Comparison of ENCODE assay signal across 9 mouse cellular contexts in genomic region chr17:10309135-10309623, GRCm38 (mm10). TPM values are rescaled to one million over a fixed set of nuclear protein-coding genes. Genes with fewer than 3 reads are reported as not detected.
DNase-seq lines count a peak whose midpoint lies in the region; ATAC-seq and TF ChIP-seq lines count a peak whose summit lies in the region.
"Had no signal": no experiment of that assay in that cellular context is flagged by ENCODE, and none has a peak within 500 bp of the region (broad histone marks: within the 10 kb centered on the region; RNA-seq: fewer than 3 reads in every experiment).

No protein-coding gene starts in this region.

- WGBS in kidney, adult 2 months: 25% methylated on average over 4 of the region's 4 CpGs
- WGBS in heart, embryonic 16.5 days: 17% methylated on average over 4 of the region's 4 CpGs
- WGBS in midbrain, embryonic 15.5 days: 25% methylated on average over 4 of the region's 4 CpGs

- no peaks in the 10 kb centered on the region for H3K36me3 ChIP-seq in kidney, adult 2 months (ENCODE audit: control insufficient read depth, insufficient read depth, low read length)
- no peaks in the 10 kb centered on the region for H3K36me3 ChIP-seq in heart, embryonic 16.5 days (ENCODE audit: control insufficient read depth, insufficient read depth)
- H3K36me3 ChIP-seq in midbrain, embryonic 15.5 days (replicated peaks): no peaks in the 10 kb centered on the region
- H3K36me3 ChIP-seq: embryonic facial prominence, embryonic 12.5 days had no signal

- ATAC-seq in heart, embryonic 16.5 days (replicated peaks; ENCODE audit: extremely low read depth, insufficient read depth, low FRiP score): peak; percentile 32; the same call in 1 of the 2 replicates
- peak; percentile 50; the same call in 1 of the 2 replicates for ATAC-seq in midbrain, embryonic 15.5 days (replicated peaks)

- H3K27me3 ChIP-seq in kidney, adult 2 months (replicated peaks; ENCODE audit: control insufficient read depth, insufficient read depth, low read length): no peaks in the 10 kb centered on the region
- no peaks in the 10 kb centered on the region for H3K27me3 ChIP-seq in heart, embryonic 16.5 days (ENCODE audit: control insufficient read depth, insufficient read depth, low read length)
- no peaks in the 10 kb centered on the region for H3K27me3 ChIP-seq in midbrain, embryonic 15.5 days (replicated peaks)
- H3K27me3 ChIP-seq: embryonic facial prominence, embryonic 12.5 days had no signal

- H3K9me3 ChIP-seq in heart, embryonic 16.5 days (replicated peaks; ENCODE audit: control insufficient read depth, low read length): no peaks in the 10 kb centered on the region
- no peaks in the 10 kb centered on the region for H3K9me3 ChIP-seq in midbrain, embryonic 15.5 days
- H3K9me3 ChIP-seq: embryonic facial prominence, embryonic 12.5 days had no signal

- no peak for TF ChIP-seq CTCF in kidney, adult 2 months (conservative IDR thresholded peaks at IDR 0.05; ENCODE audit: insufficient read depth, insufficient read length, low read depth, low read length)
- TF ChIP-seq CTCF in cortical plate, adult 2 months (IDR thresholded peaks at IDR 0.05; ENCODE audit: extremely low read depth, insufficient read depth, low read length): no peak

- H3K4me3 ChIP-seq in kidney, adult 2 months (ENCODE audit: insufficient read depth, low read depth, low read length): no peak overlapping the region
- no peak overlapping the region for H3K4me3 ChIP-seq in cortical plate, adult 2 months (ENCODE audit: insufficient read depth, low read length)
- H3K4me3 ChIP-seq in heart, embryonic 16.5 days (ENCODE audit: low read length): peak overlapping the region; percentile 22
- H3K4me3 ChIP-seq in midbrain, embryonic 15.5 days: 0 out of 2 replicates have a peak overlapping the region, but pooled peaks have one; percentile 1
- H3K4me3 ChIP-seq: embryonic facial prominence, embryonic 12.5 days had no signal

- H3K4me1 ChIP-seq in kidney, adult 2 months (ENCODE audit: control insufficient read depth, insufficient read depth, low read length): peaks cover 13% of the 10 kb centered on the region
- peaks cover 1% of the 10 kb centered on the region; the same call in 1 of the 2 replicates for H3K4me1 ChIP-seq in cortical plate, adult 2 months (ENCODE audit: control insufficient read depth, insufficient read depth, low read length)
- H3K4me1 ChIP-seq in heart, embryonic 16.5 days (ENCODE audit: control insufficient read depth, insufficient read depth, low read length): peaks cover 27% of the 10 kb centered on the region
- H3K4me1 ChIP-seq in midbrain, embryonic 15.5 days: peaks cover 24% of the 10 kb centered on the region

- TF ChIP-seq POLR2A in kidney, adult 2 months (IDR thresholded peaks at IDR 0.05; ENCODE audit: low read depth, low read length): no peak
- no peak for TF ChIP-seq POLR2A in cortical plate, adult 2 months (IDR thresholded peaks at IDR 0.05; ENCODE audit: extremely low read depth, insufficient read depth, low read length)

- H3K9ac ChIP-seq in heart, embryonic 16.5 days (ENCODE audit: low read length): peak overlapping the region; percentile 72
- no peak overlapping the region for H3K9ac ChIP-seq in midbrain, embryonic 15.5 days
- H3K9ac ChIP-seq: embryonic facial prominence, embryonic 12.5 days had no signal

- H3K4me2 ChIP-seq in heart, embryonic 16.5 days (ENCODE audit: low read depth, low read length): peak overlapping the region; percentile 48
- peak overlapping the region; percentile 23 for H3K4me2 ChIP-seq in midbrain, embryonic 15.5 days
- H3K4me2 ChIP-seq: embryonic facial prominence, embryonic 12.5 days had no signal

- H3K27ac ChIP-seq in kidney, adult 2 months (ENCODE audit: insufficient read depth, low read depth, low read length): no peak overlapping the region
- H3K27ac ChIP-seq in cortical plate, adult 2 months (ENCODE audit: insufficient read depth, low read length): 0 out of 2 replicates have a peak overlapping the region, but pooled peaks have one; percentile 3
- H3K27ac ChIP-seq in heart, embryonic 16.5 days (ENCODE audit: low read length): peak overlapping the region; percentile 49
- H3K27ac ChIP-seq in midbrain, embryonic 15.5 days: 0 out of 2 replicates have a peak overlapping the region, but pooled peaks have one; percentile 38
- H3K27ac ChIP-seq: embryonic facial prominence, embryonic 12.5 days had no signal

- DNase-seq in kidney, adult 18-20 months: peak; percentile 25
- no peak for DNase-seq in kidney, adult 2 months
- DNase-seq in thymus, postnatal 4 days: no peak
- no peak for DNase-seq in yolk sac, embryonic 10.5 days (ENCODE audit: low spot score)
- DNase-seq in urinary bladder, adult 18-20 months (ENCODE audit: low spot score in 2 of 2): no peak

RNA-seq across cellular contexts. Expression of gene Qk, which starts 10.5 kb away (rescaled TPM):
- polyA plus RNA-seq in kidney, adult 2 months (2012; rRNA removed): 115 and 121 TPM in 2 replicates
- 263 and 285 TPM in 2 replicates for polyA plus RNA-seq in cortical plate, adult 2 months (2012; rRNA removed)
- 38.1 and 39.9 TPM in 2 replicates for polyA plus RNA-seq in heart, embryonic 16.5 days (2015; fragmentation: Nextera tagmentation; extraction: Ambion mirVana)
- 34.5 and 39.0 TPM in 2 replicates for polyA plus RNA-seq in midbrain, embryonic 15.5 days (2015; fragmentation: Nextera tagmentation; extraction: Ambion mirVana)

Comparison
In these comparisons a context has a peak if more than half of its experiments do, and no peak if none do; other contexts are left out.
1. H3K4me3 ChIP-seq: peak in heart, embryonic 16.5 days (single experiment) and midbrain, embryonic 15.5 days (single experiment); none in kidney, adult 2 months (single experiment) and cortical plate, adult 2 months (single experiment).